ENCODE assay signal across 17 mouse cellular contexts in the genomic region with DNA sequence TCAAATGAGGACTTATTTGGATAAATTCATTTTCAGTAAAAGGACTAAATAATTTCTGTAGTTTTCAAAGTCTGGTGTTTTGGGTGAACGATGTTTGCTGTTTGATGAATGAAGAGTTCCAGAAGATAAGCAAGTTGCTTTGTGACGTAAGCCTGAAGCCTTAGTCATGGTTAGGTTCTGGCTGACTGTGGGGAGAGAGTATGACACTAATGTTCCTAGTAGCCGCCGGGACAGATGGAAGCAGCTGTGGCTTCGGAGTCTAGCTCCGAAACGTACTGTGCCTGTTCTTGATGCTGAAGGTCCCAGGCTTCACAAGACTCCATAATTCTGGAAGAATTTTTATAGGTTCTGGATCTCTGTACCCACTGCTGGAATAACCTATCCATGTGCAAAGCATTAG. TPM values are rescaled to one million over a fixed set of nuclear protein-coding genes. Genes with fewer than 3 reads are reported as not detected.
DNase-seq lines count a peak whose midpoint lies in the region; ATAC-seq lines count a peak whose summit lies in the region.
"Had no signal": no experiment of that assay in that cellular context is flagged by ENCODE, and none has a peak within 500 bp of the region (broad histone marks: within the 10 kb centered on the region; RNA-seq: fewer than 3 reads in every experiment).

No protein-coding gene starts in this region.

- intact Hi-C loops in heart, postnatal 10 days (cut with DNase I) = no loop called here

- no peaks in the 10 kb centered on the region for H3K9me3 ChIP-seq in kidney, embryonic 16.5 days (ENCODE audit: low read length)
- H3K9me3 ChIP-seq: forebrain, embryonic 15.5 days; hindbrain, embryonic 10.5 days; kidney, embryonic 15.5 days; midbrain, embryonic 10.5 days; stomach, embryonic 15.5 days had no signal

- H3K4me2 ChIP-seq in kidney, embryonic 16.5 days (replicated peaks; ENCODE audit: low read depth, low read length) = no peak overlapping the region
- H3K4me2 ChIP-seq: forebrain, embryonic 15.5 days; kidney, embryonic 15.5 days; stomach, embryonic 15.5 days had no signal

- H3K9ac ChIP-seq in kidney, embryonic 16.5 days (replicated peaks; ENCODE audit: low read length) = no peak overlapping the region
- H3K9ac ChIP-seq: forebrain, embryonic 15.5 days; kidney, embryonic 15.5 days; stomach, embryonic 15.5 days had no signal

- ATAC-seq in kidney, embryonic 16.5 days (ENCODE audit: low FRiP score, low TSS enrichment) = no peak
- ATAC-seq: forebrain, embryonic 15.5 days; Patski had no signal

- H3K27me3 ChIP-seq in kidney, embryonic 16.5 days (ENCODE audit: insufficient read depth, low read length) = no peaks in the 10 kb centered on the region
- H3K27me3 ChIP-seq: forebrain, embryonic 15.5 days; kidney, embryonic 15.5 days; Patski; stomach, embryonic 15.5 days had no signal

- peak; percentile 72 for DNase-seq in kidney, postnatal 10 days
- peak; percentile 11 for DNase-seq in c-Kit-positive CD71-positive TER-119-negative erythroid progenitor cells, embryonic 14.5 days (ENCODE audit: low read depth)
- peak; percentile 56 to 75 for DNase-seq in heart, postnatal 10 days
- peak; percentile 48 for DNase-seq in lung, postnatal 14 days
- DNase-seq in thymus, postnatal 0 days (ENCODE audit: low spot score) = no peak
- no peak for DNase-seq in gastrocnemius, adult 8-10 months (ENCODE audit: low spot score in 2 of 2)
- DNase-seq: cerebellum, postnatal 10 days; gastrocnemius, postnatal 10 days; spleen, adult 18-20 months; thymus, postnatal 14 days had no signal

- WGBS in kidney, embryonic 16.5 days = 82% methylated on average over 7 of the region's 7 CpGs

- H3K36me3 ChIP-seq in kidney, embryonic 16.5 days (ENCODE audit: insufficient read depth, low read length) = no peaks in the 10 kb centered on the region; the same call in 1 of the 2 replicates
- H3K36me3 ChIP-seq: forebrain, embryonic 15.5 days; hindbrain, embryonic 10.5 days; kidney, embryonic 15.5 days; stomach, embryonic 15.5 days had no signal

- no peaks in the 10 kb centered on the region for H3K4me1 ChIP-seq in kidney, embryonic 16.5 days (ENCODE audit: insufficient read depth, low read length)
- H3K4me1 ChIP-seq: forebrain, embryonic 15.5 days; kidney, embryonic 15.5 days; stomach, embryonic 15.5 days had no signal

- H3K4me3 ChIP-seq in kidney, embryonic 16.5 days (ENCODE audit: low read length) = no peak overlapping the region
- H3K4me3 ChIP-seq: forebrain, embryonic 15.5 days; hindbrain, embryonic 10.5 days; kidney, embryonic 15.5 days; midbrain, embryonic 10.5 days; stomach, embryonic 15.5 days had no signal

- no peak overlapping the region for H3K27ac ChIP-seq in kidney, embryonic 16.5 days (ENCODE audit: low read length)
- H3K27ac ChIP-seq: forebrain, embryonic 15.5 days; hindbrain, embryonic 10.5 days; kidney, embryonic 15.5 days; midbrain, embryonic 10.5 days; stomach, embryonic 15.5 days had no signal

RNA-seq across cellular contexts. Expression of a gene that starts 22.9 kb away (rescaled TPM):
- polyA plus RNA-seq in kidney, embryonic 16.5 days (2015; fragmentation: Nextera tagmentation; extraction: Ambion mirVana) = 142 TPM in 2 replicates
- total RNA-seq in heart, postnatal 10 days (2021) = 10 to 100 TPM; 49.6 to 50.1 TPM
- 24.9 and 27.2 TPM in 2 replicates for polyA plus RNA-seq in thymus, postnatal 0 days (2015; fragmentation: Nextera tagmentation; extraction: Ambion mirVana)
- 1 to 10 TPM; 2.6 to 7.7 (median 3.5) TPM for total RNA-seq in gastrocnemius, adult 8-10 months (2022)

Comparison
In these comparisons a context has a peak if more than half of its experiments do, and no peak if none do; other contexts are left out.
1. DNase-seq: peak in kidney, postnatal 10 days (single experiment), c-Kit-positive CD71-positive TER-119-negative erythroid progenitor cells, embryonic 14.5 days (single experiment), heart, postnatal 10 days (2 of 2) and lung, postnatal 14 days (single experiment); none in thymus, postnatal 0 days (single experiment) and gastrocnemius, adult 8-10 months (0 of 2).
2. RNA of a gene that starts 22.9 kb away (total RNA-seq): 49.6 to 50.1 TPM in heart, postnatal 10 days; 2.6 to 7.7 TPM in gastrocnemius, adult 8-10 months; every median in the first group is over 4 times any median in the second.